Mouse (Mus musculus): ENCODE measurements at regions not wholly inside any gene's neighbourhood (a gene's known extent, or its start where the extent isn't known, plus 50 kb on each side); places are given as distances from the start of the nearest gene placed in this dataset.

GRCm38 (mm10) chr9:49973974-49974495, 175.3 kb upstream of the Ncam1 start:
- no peak overlapping the region for H3K27ac ChIP-seq (ENCODE audit: low read depth)

DNA sequence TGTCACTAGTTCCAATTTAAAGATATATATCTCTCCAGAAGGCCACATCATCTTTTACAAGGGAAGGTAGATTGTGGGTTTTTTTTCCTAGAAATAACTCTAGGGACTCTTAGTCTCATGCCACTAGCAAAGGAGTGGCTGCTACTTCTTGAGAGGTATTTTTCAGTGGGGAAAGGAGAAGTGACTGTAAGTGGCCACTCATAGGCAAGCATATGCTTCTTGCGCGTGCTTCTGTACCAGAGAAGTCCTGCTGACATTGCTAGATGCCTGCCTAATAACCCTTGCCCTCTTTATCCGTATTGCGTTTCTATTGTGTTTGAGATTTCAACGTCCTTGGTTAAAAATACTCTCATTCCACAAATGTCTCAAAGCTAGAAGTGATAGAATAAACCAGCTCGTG, 170.7 kb upstream of the Ncam1 start:
- no peak for DNase-seq (ENCODE audit: low spot score)
- Histone ChIP-seq H3K9me3 (replicated peaks; ENCODE audit: control insufficient read depth, low read length) (no peaks in the 10 kb centered on the region), H3K27ac (ENCODE audit: low read depth) (no peak overlapping the region), H3K4me1 (ENCODE audit: control insufficient read depth, insufficient read depth) (0 out of 2 replicates have a peak, but pooled peaks cover 6% of the 10 kb centered on the region), H3K4me3 (ENCODE audit: low read depth, low read length) (no peak overlapping the region), H3K36me3 (replicated peaks; ENCODE audit: control insufficient read depth, insufficient read depth, low read length) (no peaks in the 10 kb centered on the region), H3K9ac (replicated peaks; ENCODE audit: low read depth, low read length) (no peak overlapping the region), H3K4me2 (ENCODE audit: low read depth, low read length) (no peak overlapping the region), H3K27me3 (ENCODE audit: control insufficient read depth, insufficient read depth, low read length) (no peaks in the 10 kb centered on the region)
- ATAC-seq (ENCODE audit: insufficient read depth, low read depth), result no peak
- TF ChIP-seq EP300 (IDR thresholded peaks at IDR 0.05; ENCODE audit: low read depth), result no peak
- no peak for TF ChIP-seq CTCF (IDR thresholded peaks at IDR 0.05; ENCODE audit: low read depth)
- WGBS, result 74% methylated on average over 6 of the region's 6 CpGs

More at GRCm38 (mm10) chr9:49973974-49974495, 175.3 kb upstream of the Ncam1 start:
- WGBS, result 63% methylated on average over 5 of the region's 5 CpGs
- Histone ChIP-seq H3K4me1 (ENCODE audit: control insufficient read depth, insufficient read depth) (peaks cover 28% of the 10 kb centered on the region), H3K9ac (replicated peaks; ENCODE audit: low read depth, low read length) (no peak overlapping the region), H3K4me2 (ENCODE audit: low read depth, low read length) (no peak overlapping the region), H3K4me3 (ENCODE audit: low read depth, low read length) (no peak overlapping the region), H3K27me3 (ENCODE audit: control insufficient read depth, insufficient read depth, low read length) (no peaks in the 10 kb centered on the region), H3K36me3 (replicated peaks; ENCODE audit: control insufficient read depth, insufficient read depth, low read length) (no peaks in the 10 kb centered on the region), H3K9me3 (replicated peaks; ENCODE audit: control insufficient read depth, low read length) (no peaks in the 10 kb centered on the region)
- ATAC-seq (ENCODE audit: insufficient read depth, low read depth) (no peak), DNase-seq (ENCODE audit: low spot score) (no peak)
- TF ChIP-seq CTCF (IDR thresholded peaks at IDR 0.05; ENCODE audit: low read depth), result no peak
- TF ChIP-seq EP300 (IDR thresholded peaks at IDR 0.05; ENCODE audit: low read depth), result no peak

DNA sequence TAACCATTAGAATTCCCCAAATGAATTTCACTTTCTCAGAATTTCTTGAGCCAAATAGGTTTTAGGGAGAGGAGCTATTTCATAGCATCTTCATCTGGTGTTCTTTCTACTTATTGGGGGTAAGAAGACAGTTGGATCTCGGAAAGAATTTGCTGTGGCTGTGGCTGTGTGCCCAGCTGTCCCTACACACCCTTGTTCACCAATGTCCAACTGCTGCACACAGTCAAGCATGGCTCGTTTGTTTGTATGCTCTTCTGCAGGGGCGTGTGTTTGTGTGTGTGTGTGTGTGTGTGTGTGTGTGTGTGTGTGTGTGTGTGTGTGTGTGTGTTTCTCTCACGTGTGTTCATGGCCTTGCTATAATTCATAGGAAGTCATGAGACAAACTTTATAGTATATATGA, 165.9 kb upstream of the Ncam1 start:
- Histone ChIP-seq H3K27ac (ENCODE audit: low read depth) (no peak overlapping the region), H3K36me3 (replicated peaks; ENCODE audit: control insufficient read depth, insufficient read depth, low read length) (no peaks in the 10 kb centered on the region), H3K4me2 (ENCODE audit: low read depth, low read length) (no peak overlapping the region), H3K27me3 (ENCODE audit: control insufficient read depth, insufficient read depth, low read length) (no peaks in the 10 kb centered on the region), H3K4me1 (ENCODE audit: control insufficient read depth, insufficient read depth) (peaks cover 7% of the 10 kb centered on the region; the same call in 1 of the 2 replicates), H3K4me3 (ENCODE audit: low read depth, low read length) (no peak overlapping the region), H3K9me3 (replicated peaks; ENCODE audit: control insufficient read depth, low read length) (no peaks in the 10 kb centered on the region), H3K9ac (replicated peaks; ENCODE audit: low read depth, low read length) (no peak overlapping the region)
- DNase-seq (ENCODE audit: low spot score) (no peak), ATAC-seq (ENCODE audit: insufficient read depth, low read depth) (no peak)
- 58% methylated on average over 4 of the region's 4 CpGs for WGBS
- TF ChIP-seq CTCF (IDR thresholded peaks at IDR 0.05; ENCODE audit: low read depth) (no peak), EP300 (IDR thresholded peaks at IDR 0.05; ENCODE audit: low read depth) (no peak)

GRCm38 (mm10) chr9:49962561-49963071, 163.9 kb upstream of the Ncam1 start:
- no peaks in the 10 kb centered on the region for H3K9me3 ChIP-seq (replicated peaks; ENCODE audit: control insufficient read depth, low read length)
- H3K27me3 ChIP-seq (ENCODE audit: control insufficient read depth, insufficient read depth, low read length), result no peaks in the 10 kb centered on the region
- H3K4me2 ChIP-seq (ENCODE audit: low read depth, low read length), result no peak overlapping the region
- H3K9ac ChIP-seq (replicated peaks; ENCODE audit: low read depth, low read length), result no peak overlapping the region
- H3K36me3 ChIP-seq (replicated peaks; ENCODE audit: control insufficient read depth, insufficient read depth, low read length), result no peaks in the 10 kb centered on the region
- WGBS, result 90% methylated on average over 8 of the region's 8 CpGs
- TF ChIP-seq CTCF (IDR thresholded peaks at IDR 0.05; ENCODE audit: low read depth) (no peak), EP300 (IDR thresholded peaks at IDR 0.05; ENCODE audit: low read depth) (no peak)
- DNase-seq (ENCODE audit: low spot score), result no peak
- no peak overlapping the region for H3K4me3 ChIP-seq (ENCODE audit: low read depth, low read length)
- no peak overlapping the region for H3K27ac ChIP-seq (ENCODE audit: low read depth)
- peaks cover 7% of the 10 kb centered on the region; the same call in 1 of the 2 replicates for H3K4me1 ChIP-seq (ENCODE audit: control insufficient read depth, insufficient read depth)
- no peak for ATAC-seq (ENCODE audit: insufficient read depth, low read depth)

DNA sequence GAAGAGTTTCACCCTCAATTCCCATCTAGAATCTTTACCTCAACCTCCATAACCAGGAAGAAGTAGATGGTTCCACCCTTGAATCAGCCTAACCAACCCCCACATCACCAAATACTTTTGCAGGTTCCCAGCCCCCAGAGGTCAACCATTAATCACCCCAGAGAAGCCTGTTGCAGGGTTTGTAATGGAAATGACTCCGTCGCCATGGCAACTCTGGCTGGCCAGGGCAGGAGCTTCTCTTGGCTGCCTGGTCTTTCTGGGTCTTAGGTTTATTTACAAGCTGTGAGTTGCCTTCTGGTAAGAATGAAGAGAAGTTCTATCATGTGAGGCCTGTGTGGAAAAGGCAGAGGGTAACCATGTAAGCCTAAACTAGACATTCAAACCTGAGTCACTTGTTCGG, 163.2 kb upstream of the Ncam1 start:
- DNase-seq (ENCODE audit: low spot score) (no peak), ATAC-seq (ENCODE audit: insufficient read depth, low read depth) (no peak)
- Histone ChIP-seq H3K36me3 (replicated peaks; ENCODE audit: control insufficient read depth, insufficient read depth, low read length) (no peaks in the 10 kb centered on the region), H3K27ac (ENCODE audit: low read depth) (no peak overlapping the region), H3K4me2 (ENCODE audit: low read depth, low read length) (no peak overlapping the region), H3K27me3 (ENCODE audit: control insufficient read depth, insufficient read depth, low read length) (no peaks in the 10 kb centered on the region), H3K9ac (replicated peaks; ENCODE audit: low read depth, low read length) (no peak overlapping the region), H3K4me3 (ENCODE audit: low read depth, low read length) (no peak overlapping the region), H3K4me1 (ENCODE audit: control insufficient read depth, insufficient read depth) (peaks cover 10% of the 10 kb centered on the region; the same call in 1 of the 2 replicates), H3K9me3 (replicated peaks; ENCODE audit: control insufficient read depth, low read length) (no peaks in the 10 kb centered on the region)
- WGBS, result 77% methylated on average over 3 of the region's 3 CpGs
- TF ChIP-seq EP300 (IDR thresholded peaks at IDR 0.05; ENCODE audit: low read depth) (no peak), CTCF (IDR thresholded peaks at IDR 0.05; ENCODE audit: low read depth) (no peak)

GRCm38 (mm10) chr9:49961329-49961728, 162.6 kb upstream of the Ncam1 start:
- H3K4me3 ChIP-seq (ENCODE audit: low read depth, low read length), result no peak overlapping the region
- TF ChIP-seq EP300 (IDR thresholded peaks at IDR 0.05; ENCODE audit: low read depth) (no peak), CTCF (IDR thresholded peaks at IDR 0.05; ENCODE audit: low read depth) (no peak)
- no peak overlapping the region for H3K27ac ChIP-seq (ENCODE audit: low read depth)
- H3K4me1 ChIP-seq (ENCODE audit: control insufficient read depth, insufficient read depth), result peaks cover 15% of the 10 kb centered on the region; the same call in 1 of the 2 replicates
- DNase-seq (ENCODE audit: low spot score), result no peak
- H3K36me3 ChIP-seq (replicated peaks; ENCODE audit: control insufficient read depth, insufficient read depth, low read length), result no peaks in the 10 kb centered on the region
- no peak overlapping the region for H3K9ac ChIP-seq (replicated peaks; ENCODE audit: low read depth, low read length)
- no peak overlapping the region for H3K4me2 ChIP-seq (ENCODE audit: low read depth, low read length)
- no peak for ATAC-seq (ENCODE audit: insufficient read depth, low read depth)
- 87% methylated on average over 5 of the region's 5 CpGs for WGBS
- H3K9me3 ChIP-seq (replicated peaks; ENCODE audit: control insufficient read depth, low read length), result no peaks in the 10 kb centered on the region
- H3K27me3 ChIP-seq (ENCODE audit: control insufficient read depth, insufficient read depth, low read length), result no peaks in the 10 kb centered on the region
